Mouse (Mus musculus) A20 (cell line): ENCODE measurements at regions not wholly inside any gene's neighbourhood (a gene's known extent, or its start where the extent isn't known, plus 50 kb on each side); places are given as distances from the start of the nearest gene placed in this dataset.

Experiments
- DNase-seq: peaks from one replicate; pipeline ENCODE4 v3.0.0-alpha.2; 2011; ENCODE audit warnings: low read depth, low spot score

GRCm38 (mm10) chr1:159034952-159035351, 54.7 kb upstream of the Pappa2 start:
- no peak for DNase-seq

- DNase-seq = no peak
These were observed 56.1 kb upstream of the Pappa2 start for GRCm38 (mm10) chr1:159036371-159036770.

- no peak for DNase-seq
These were observed 65.6 kb upstream of the Pappa2 start for GRCm38 (mm10) chr1:159045870-159046385.

GRCm38 (mm10) chr1:159065024-159065423, 84.7 kb upstream of the Pappa2 start:
- DNase-seq = no peak

- DNase-seq = no peak
These were observed 118.9 kb upstream of the Pappa2 start for GRCm38 (mm10) chr1:159099205-159099604.

- DNase-seq = no peak
These were observed 109.9 kb upstream of the Cop1 start for GRCm38 (mm10) chr1:159122201-159122600.

GRCm38 (mm10) chr1:159124874-159125273, 107.2 kb upstream of the Cop1 start:
- no peak for DNase-seq

- peak; percentile 36 for DNase-seq
These were observed 96.8 kb upstream of the Cop1 start for GRCm38 (mm10) chr1:159135301-159135700.

GRCm38 (mm10) chr1:159147788-159148497, 84.2 kb upstream of the Cop1 start:
- DNase-seq = no peak

GRCm38 (mm10) chr1:159148498-159149187, 83.5 kb upstream of the Cop1 start:
- no peak for DNase-seq

- DNase-seq = no peak
These were observed 82.9 kb upstream of the Cop1 start for GRCm38 (mm10) chr1:159149207-159149606.

GRCm38 (mm10) chr1:159149721-159150120, 82.4 kb upstream of the Cop1 start:
- no peak for DNase-seq

GRCm38 (mm10) chr1:159150351-159150750, 81.8 kb upstream of the Cop1 start:
- DNase-seq = no peak

GRCm38 (mm10) chr1:159156428-159156827, 75.7 kb upstream of the Cop1 start:
- no peak for DNase-seq

- no peak for DNase-seq
These were observed 71.8 kb upstream of the Cop1 start for GRCm38 (mm10) chr1:159160035-159160960.

GRCm38 (mm10) chr1:159163113-159163885, 68.8 kb upstream of the Cop1 start:
- DNase-seq = no peak

- DNase-seq = no peak
These were observed 50.1 kb upstream of the Cop1 start for GRCm38 (mm10) chr1:159182031-159182430.
